Mouse (Mus musculus) lung, adult 2 months (tissue): ENCODE data around the gene Dennd6b.

Experiments
- CTCF ChIP-seq: fragments of 200-500 bp; IDR thresholded peaks from 2 replicates; pipeline ENCODE4 v1.5.1; 2011; ENCODE audit warnings: mild to moderate bottlenecking, low read length, control low read depth; ENCODE audit not compliant: insufficient read depth
- POLR2A ChIP-seq: fragments of 200-500 bp; IDR thresholded peaks from 2 replicates; pipeline ENCODE4 v1.6.1; 2011; ENCODE audit warnings: low read depth, mild to moderate bottlenecking, control low read depth, low read length, borderline replicate concordance; ENCODE audit errors: extremely low read depth

GRCm38 (mm10) chr15:89172276-89172935 lies 23.9 kb downstream of the Dennd6b start:
- TF ChIP-seq CTCF (no peak), POLR2A (no peak)
